Mouse (Mus musculus) erythroblast, embryonic 14.5 days (primary cell): ENCODE data around the gene Arpp21.

Source experiments
- GATA1 ChIP-seq: IDR thresholded peaks from 2 replicates; pipeline ENCODE4 v1.6.1; 2012; ENCODE audit warnings: low read length, inconsistent platforms, mixed read lengths
- TAL1 ChIP-seq: IDR thresholded peaks from 3 replicates; pipeline ENCODE4 v1.6.1; 2012; ENCODE audit warnings: low read length, inconsistent platforms, mixed read lengths

- TF ChIP-seq TAL1 (no peak), GATA1 (no peak)
Measured at GRCm38 (mm10) chr9:112153972-112154371, 81.8 kb downstream of the Arpp21 start.
